Mouse (Mus musculus) yolk sac, embryonic 10.5 days (tissue): Measurements from ENCODE around the gene Tgfbr3.
A peak's percentile ranks its signal among the peaks of the same experiment; 100 is the strongest.

Experiments used
- DNase-seq: peaks from one replicate; pipeline ENCODE4 v3.0.0-alpha.2; 2017; ENCODE audit warnings: low spot score

Gene Tgfbr3

GRCm38 (mm10) chr5:107171861-107172260 lies 117.6 kb downstream of the Tgfbr3 start:
- DNase-seq: no peak

DNA sequence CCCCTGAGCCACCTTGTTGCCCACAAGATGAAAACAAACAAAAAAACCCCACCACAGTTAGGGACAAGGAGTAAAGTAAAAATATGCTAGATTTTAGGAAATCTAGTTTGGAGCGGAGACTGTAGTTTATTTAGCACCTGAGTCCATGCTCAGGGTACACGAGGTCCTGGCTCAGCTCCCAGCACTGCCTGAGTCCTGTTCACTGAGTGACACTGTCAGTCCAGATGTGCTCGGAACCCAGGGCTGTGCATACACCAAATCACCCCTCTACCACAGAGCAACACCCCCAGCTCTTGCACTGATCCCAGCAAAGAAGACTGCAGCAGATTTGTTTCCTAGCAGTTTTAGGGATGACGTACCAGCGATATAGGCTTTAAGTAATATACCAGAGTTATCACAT lies 119.6 kb downstream of the Tgfbr3 start:
- no peak for DNase-seq

GRCm38 (mm10) chr5:107167872-107168300 lies 121.5 kb downstream of the Tgfbr3 start:
- DNase-seq: no peak

DNA sequence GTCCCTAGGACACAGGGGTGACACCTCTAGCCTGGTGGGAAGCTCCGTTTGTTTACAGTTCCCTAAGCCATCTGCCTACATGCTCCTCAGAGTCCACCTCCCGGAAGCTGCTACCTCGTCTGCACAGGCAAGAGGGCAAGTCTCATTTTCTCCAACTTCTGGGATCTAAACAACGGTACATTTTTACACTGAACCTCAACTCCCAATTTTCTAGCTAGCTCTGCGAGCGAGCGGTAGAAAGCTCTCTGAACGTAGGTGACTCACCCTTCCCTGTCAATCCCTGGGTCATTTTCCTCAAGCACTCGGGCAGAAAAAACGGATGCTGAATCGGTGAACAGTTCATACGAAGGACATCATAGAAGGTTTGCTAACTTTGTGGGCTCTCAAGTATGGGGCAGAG lies 122.1 kb downstream of the Tgfbr3 start:
- DNase-seq: no peak

- peak; percentile 61 for DNase-seq
Observed at GRCm38 (mm10) chr5:107166659-107167370, 122.6 kb downstream of the Tgfbr3 start.

GRCm38 (mm10) chr5:107165734-107166133 lies 123.7 kb downstream of the Tgfbr3 start:
- DNase-seq: no peak

GRCm38 (mm10) chr5:107165271-107165670 lies 124.2 kb downstream of the Tgfbr3 start:
- DNase-seq: no peak

DNA sequence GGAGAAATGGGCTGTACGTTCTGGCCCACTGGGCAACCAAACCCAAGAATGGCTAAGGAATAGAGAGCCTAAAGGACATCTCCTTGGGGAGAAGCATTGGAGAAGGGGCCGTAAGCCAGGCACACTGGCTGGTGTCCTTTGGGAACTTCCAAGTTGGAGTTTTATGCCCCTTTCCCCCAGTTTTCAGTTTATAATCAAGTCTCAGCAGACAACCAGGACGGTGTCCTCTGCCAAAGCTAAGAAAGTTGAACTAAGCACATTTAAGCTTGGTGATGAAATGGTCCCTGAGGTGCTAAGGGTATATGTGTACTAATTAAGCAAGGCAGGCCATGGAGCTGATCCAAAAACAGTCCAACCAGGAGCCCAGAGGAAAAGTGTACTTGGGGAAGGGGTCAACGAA lies 124.6 kb downstream of the Tgfbr3 start:
- no peak for DNase-seq

GRCm38 (mm10) chr5:107164146-107164545 lies 125.3 kb downstream of the Tgfbr3 start:
- no peak for DNase-seq

- DNase-seq: no peak
Observed at GRCm38 (mm10) chr5:107163336-107163735, 126.1 kb downstream of the Tgfbr3 start.

GRCm38 (mm10) chr5:107162812-107163211 lies 126.6 kb downstream of the Tgfbr3 start:
- DNase-seq: no peak

- no peak for DNase-seq
Observed at GRCm38 (mm10) chr5:107162319-107162718, 127.1 kb downstream of the Tgfbr3 start.

DNA sequence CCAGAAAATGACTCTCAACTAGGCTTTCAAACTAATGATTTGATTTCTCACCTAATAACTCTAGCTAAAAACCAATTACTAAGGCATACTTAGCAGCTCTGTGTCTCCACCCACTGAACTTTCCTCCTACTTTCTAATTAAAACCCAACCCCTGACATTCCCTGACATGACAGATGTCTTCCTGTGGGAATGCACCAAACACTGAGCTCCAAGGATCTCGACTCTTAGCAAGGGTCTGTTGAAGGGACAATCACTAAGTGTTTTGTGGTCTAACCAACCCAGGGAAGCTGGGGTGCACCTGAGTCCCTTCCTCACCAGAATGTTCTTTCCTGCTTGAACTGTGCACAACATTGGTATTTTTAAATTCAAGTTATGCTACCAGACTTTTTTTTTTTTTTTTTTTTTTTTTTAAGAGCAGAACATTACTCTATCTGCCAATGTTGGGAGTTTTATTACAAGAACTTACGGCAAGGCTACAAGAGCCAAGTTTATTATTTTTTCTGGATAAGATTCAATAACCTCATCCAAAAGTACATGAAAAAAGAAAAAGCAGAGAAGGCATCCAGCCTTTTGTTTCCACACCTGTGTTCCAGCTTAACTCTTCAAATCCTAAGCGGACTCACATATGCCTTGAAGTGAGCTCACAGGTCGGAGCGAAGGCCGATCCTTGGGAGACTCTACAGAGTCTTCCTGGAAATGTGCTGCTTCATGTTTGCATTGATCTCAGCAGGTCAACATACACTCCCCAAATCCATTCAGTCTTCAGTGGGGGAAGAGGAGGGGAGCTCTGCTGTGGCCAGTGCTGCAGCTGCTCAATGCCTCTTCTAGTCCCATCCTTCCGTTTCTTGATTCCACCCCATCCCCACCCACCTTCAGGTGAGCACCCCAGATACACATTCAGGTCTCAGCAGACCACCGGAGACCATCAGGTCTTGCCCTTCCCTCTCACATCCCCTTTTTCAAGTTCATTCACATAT lies 129.2 kb downstream of the Tgfbr3 start:
- no peak for DNase-seq

DNA sequence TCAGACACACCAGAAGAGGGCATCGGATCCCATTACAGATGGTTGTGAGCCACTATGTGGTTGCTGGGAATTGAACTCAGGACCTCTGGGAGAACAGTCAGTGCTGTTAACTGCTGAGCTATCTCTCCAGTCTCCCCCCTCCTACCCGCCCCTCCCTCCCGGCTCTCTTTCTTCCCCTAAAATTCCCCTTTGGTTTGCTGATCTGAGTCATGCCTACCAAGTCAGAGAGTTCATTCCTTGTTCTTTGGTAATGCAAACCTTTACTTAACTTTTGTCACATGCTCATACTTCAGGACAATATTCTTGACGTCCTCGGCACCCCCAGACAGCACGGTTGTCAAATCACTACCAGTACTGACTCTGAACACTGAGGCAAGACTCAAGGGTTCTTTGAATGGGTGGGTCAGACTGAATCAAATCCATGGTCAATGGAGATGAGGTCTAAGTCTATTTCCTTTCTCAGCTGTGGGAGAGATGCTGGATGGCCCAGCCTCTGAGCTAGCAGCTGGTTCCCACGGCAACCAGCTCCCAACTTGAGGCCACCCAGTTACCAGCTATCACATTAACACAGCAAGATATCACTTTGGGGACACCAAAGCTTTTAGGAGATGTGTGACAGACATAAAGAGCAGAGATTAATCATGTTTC lies 130.8 kb downstream of the Tgfbr3 start:
- no peak for DNase-seq

- DNase-seq: peak; percentile 11
Observed at GRCm38 (mm10) chr5:107157384-107157783, 132.0 kb downstream of the Tgfbr3 start.

GRCm38 (mm10) chr5:107156096-107156495 lies 133.3 kb downstream of the Tgfbr3 start:
- DNase-seq: no peak

DNA sequence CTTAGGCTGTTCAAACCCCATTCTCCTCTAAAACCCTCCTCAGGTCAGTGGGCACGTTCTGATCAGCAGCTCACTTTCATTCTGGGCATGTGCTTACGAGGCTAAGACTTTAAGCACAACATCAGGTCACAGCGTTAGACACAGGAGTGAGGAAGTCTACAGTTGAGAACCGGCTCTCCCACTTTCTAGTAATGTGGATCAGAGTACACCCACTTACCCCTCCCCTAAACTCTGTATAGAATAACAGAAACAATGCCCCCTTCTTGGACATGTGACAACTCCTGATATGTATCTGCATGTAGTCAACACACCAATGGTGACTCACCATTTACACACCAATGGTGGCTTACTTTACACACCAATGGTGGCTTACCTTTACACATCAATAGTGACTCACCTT lies 136.4 kb downstream of the Tgfbr3 start:
- DNase-seq: no peak

- no peak for DNase-seq
Observed at GRCm38 (mm10) chr5:107151320-107151719, 138.1 kb downstream of the Tgfbr3 start.

GRCm38 (mm10) chr5:107150555-107151312 lies 138.7 kb downstream of the Tgfbr3 start:
- DNase-seq: no peak

GRCm38 (mm10) chr5:107147951-107148766 lies 141.3 kb downstream of the Tgfbr3 start:
- DNase-seq: no peak

DNA sequence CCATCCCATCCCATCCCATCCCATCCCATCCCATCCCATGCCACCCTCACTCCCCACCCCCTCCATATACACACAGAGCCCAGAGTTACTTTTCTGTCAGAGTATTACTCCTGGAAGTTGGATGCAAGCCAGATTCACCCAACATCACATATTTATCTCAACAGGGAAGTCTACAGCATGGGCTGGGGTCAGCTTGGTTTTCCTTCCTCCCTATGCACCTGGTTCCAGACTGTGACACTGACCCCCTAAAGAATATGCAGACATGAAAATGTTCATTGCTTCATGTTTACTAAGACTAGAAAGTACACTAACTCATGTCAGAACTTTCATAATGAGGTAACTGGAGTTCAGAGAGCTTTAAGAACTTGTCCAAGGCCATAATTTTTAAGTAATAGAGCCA lies 142.0 kb downstream of the Tgfbr3 start:
- no peak for DNase-seq
